Mouse (Mus musculus) brain, embryonic 14.5 days (tissue): Measurements from ENCODE around the gene Nfam1.

Source experiments
- CTCF ChIP-seq: fragments of 200-500 bp; IDR thresholded peaks from 2 replicates; pipeline ENCODE4 v1.5.1; 2012; ENCODE audit warnings: inconsistent platforms, mild to moderate bottlenecking, moderate library complexity, borderline replicate concordance; ENCODE audit not compliant: insufficient read depth, insufficient read length; ENCODE audit errors: extremely low read depth
- POLR2A ChIP-seq: fragments of 200-500 bp; IDR thresholded peaks from 2 replicates; pipeline ENCODE4 v1.6.1; 2012; ENCODE audit warnings: mild to moderate bottlenecking, inconsistent platforms, borderline replicate concordance; ENCODE audit not compliant: poor library complexity, insufficient read depth, insufficient read length, severe bottlenecking; ENCODE audit errors: extremely low read depth

- TF ChIP-seq CTCF (no peak), POLR2A (no peak)
Measured at GRCm38 (mm10) chr15:83009532-83009931, 23.6 kb downstream of the Nfam1 start.
